Mouse (Mus musculus) liver, embryonic 12.5 days (tissue): ENCODE measurements around the gene Gm16429. TPM values are rescaled to one million over a fixed set of nuclear protein-coding genes. Genes with fewer than 3 reads are reported as not detected.
"Not testable (repeated sequence)": the region's sequence is repeated elsewhere in the genome, so short reads cannot be mapped to it uniquely, and the experiment has no call there.

Experiments used
- ATAC-seq: fragments of 200-750 bp; cut with Nextera tagmentation; 2 replicates; pipeline ENCODE4 v1.8.0; 2017; ENCODE audit warnings: moderate number of reproducible peaks, mild to moderate bottlenecking, moderate library complexity
- H3K27ac ChIP-seq: fragments of 300-500 bp; sonication (generic); 2 replicates; pipeline ENCODE4 v1.5.1; 2016; ENCODE audit warnings: mild to moderate bottlenecking
- H3K27me3 ChIP-seq: fragments of 300-500 bp; sonication (generic); replicated peaks from 2 replicates; pipeline ENCODE4 v1.6.1; 2016; ENCODE audit warnings: mild to moderate bottlenecking, moderate library complexity
- H3K36me3 ChIP-seq: fragments of 300-500 bp; sonication (generic); 2 replicates; pipeline ENCODE4 v1.6.1; 2016; ENCODE audit warnings: mild to moderate bottlenecking, moderate library complexity
- H3K4me1 ChIP-seq: fragments of 300-500 bp; sonication (generic); 2 replicates; pipeline ENCODE4 v1.6.1; 2016
- H3K4me2 ChIP-seq: fragments of 300-500 bp; sonication (generic); 2 replicates; pipeline ENCODE4 v1.6.1; 2016; ENCODE audit warnings: mild to moderate bottlenecking, moderate library complexity
- H3K4me3 ChIP-seq: fragments of 300-500 bp; sonication (generic); 2 replicates; pipeline ENCODE4 v1.5.1; 2016; ENCODE audit warnings: mild to moderate bottlenecking, moderate library complexity
- H3K9ac ChIP-seq: fragments of 300-500 bp; sonication (generic); 2 replicates; pipeline ENCODE4 v1.6.1; 2016; ENCODE audit warnings: mild to moderate bottlenecking, moderate library complexity
- H3K9me3 ChIP-seq: fragments of 300-500 bp; sonication (generic); replicated peaks from 2 replicates; pipeline ENCODE4 v1.6.1; 2016; ENCODE audit warnings: mild to moderate bottlenecking, moderate library complexity
- WGBS: fragments of 180-500 bp; shearing (Covaris S2); methylation state at CpG from one replicate; pipeline ENCODE4 v1.1.7; 2016; ENCODE audit not compliant: insufficient replicate concordance; 5-methylcytosine and 5-hydroxymethylcytosine counted together
- polyA plus RNA-seq: library from polyadenylated mRNA; unstranded; fragments of >200 nt; fragmentation: Nextera tagmentation; extraction: Ambion mirVana; gene quantifications from 2 replicates; pipeline ENCODE4 v1.2.1, GENCODE M21; 2016

Gene Gm16429
- not detected in 2 replicates for polyA plus RNA-seq

DNA sequence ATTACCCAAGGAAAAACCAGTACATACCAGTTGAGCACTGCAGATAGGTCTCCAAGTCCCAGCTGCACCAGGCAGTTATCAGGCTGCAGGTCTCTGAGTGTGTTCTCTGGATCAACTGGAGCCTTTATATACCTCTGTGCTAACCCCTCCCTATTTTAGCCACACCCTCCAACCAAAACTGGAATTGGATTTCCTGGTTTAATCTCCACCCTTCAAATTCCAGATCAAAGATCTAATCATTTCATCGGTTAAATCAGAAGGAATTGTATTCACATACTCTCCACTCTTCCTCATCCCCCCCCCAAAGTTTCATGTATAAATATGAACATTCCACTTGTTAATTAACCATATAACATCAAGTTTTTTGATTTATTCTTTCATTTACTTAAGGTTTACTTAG is at the start of gene Gm16429:
Gene Gm16429, minus strand, starts transcription at position 101 of the 400 bp plus-strand sequence.
- H3K27me3 ChIP-seq, H3K4me2 ChIP-seq, H3K9me3 ChIP-seq, H3K36me3 ChIP-seq, H3K4me3 ChIP-seq, H3K27ac ChIP-seq, H3K9ac ChIP-seq, ATAC-seq, H3K4me1 ChIP-seq: not testable (repeated sequence)
- no CpG with 5 or more reads among the region's 1 CpGs for WGBS

Other genes starting within 250 kb of the Gm16429 start
- gene Gm7792, start 85.3 kb downstream of the Gm16429 start, polyA plus RNA-seq, result not detected in 2 replicates
- gene BC061212, start 141.5 kb upstream of the Gm16429 start, polyA plus RNA-seq, result not detected in 2 replicates
- gene Gm6351, start 147.3 kb upstream of the Gm16429 start, polyA plus RNA-seq, result not detected in 2 replicates